In the genomic region with DNA sequence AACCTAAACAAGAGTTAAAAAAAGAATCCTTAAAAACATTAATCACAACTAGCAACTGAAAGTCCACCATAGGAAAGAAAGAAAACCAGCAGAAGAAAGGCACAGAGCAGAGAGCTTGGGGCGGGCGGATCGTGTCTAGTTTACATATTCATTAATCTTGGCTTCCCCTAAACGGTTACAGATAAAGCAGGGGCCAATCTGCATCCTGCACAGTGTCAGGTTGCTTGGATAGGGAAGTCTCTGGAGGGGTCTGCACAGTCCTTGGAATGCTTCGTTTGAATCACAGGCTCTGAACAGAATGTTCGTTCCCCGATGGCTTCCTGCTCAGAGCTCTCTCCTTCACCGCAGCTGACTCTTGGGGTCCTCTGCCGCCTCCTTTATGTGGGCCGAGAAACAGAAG, we compare ENCODE assay signal across 11 mouse cellular contexts. TPM values are rescaled to one million over a fixed set of nuclear protein-coding genes. Genes with fewer than 3 reads are reported as not detected.
DNase-seq lines count a peak whose midpoint lies in the region; ATAC-seq and TF ChIP-seq lines count a peak whose summit lies in the region.
"Had no signal": no experiment of that assay in that cellular context is flagged by ENCODE, and none has a peak within 500 bp of the region (broad histone marks: within the 10 kb centered on the region; RNA-seq: fewer than 3 reads in every experiment).

No protein-coding gene starts in this region.

- peaks cover 2 to 3% of the 10 kb centered on the region in 2 experiments; a peak in 1 of 4 replicates for H3K4me1 ChIP-seq in heart, embryonic 14.5 days (ENCODE audit: control insufficient read depth in 2 of 2, insufficient read depth in 2 of 2, low read length in 2 of 2)
- no peaks in the 10 kb centered on the region for H3K4me1 ChIP-seq in neural tube, embryonic 15.5 days
- H3K4me1 ChIP-seq in limb, embryonic 14.5 days (ENCODE audit: control insufficient read depth, insufficient read depth, low read length) = peaks cover 4% of the 10 kb centered on the region

- H3K4me2 ChIP-seq in heart, embryonic 14.5 days (ENCODE audit: low read length) = peak overlapping the region; percentile 35
- H3K4me2 ChIP-seq in neural tube, embryonic 15.5 days = no peak overlapping the region
- H3K4me2 ChIP-seq in limb, embryonic 14.5 days (replicated peaks; ENCODE audit: low read depth, low read length, severe bottlenecking) = no peak overlapping the region

- no peak for DNase-seq in heart, postnatal 36 days
- DNase-seq in neural tube, embryonic 10.5 days (ENCODE audit: extremely low spot score, low spot score) = peak; percentile 16
- peak; percentile 36 for DNase-seq in limb, embryonic 14.5 days (ENCODE audit: low spot score)
- DNase-seq in retina, embryonic 14.5 days (ENCODE audit: low spot score) = no peak
- DNase-seq in urinary bladder, postnatal 25 days (ENCODE audit: low spot score) = no peak
- DNase-seq in testis, postnatal 10 days (ENCODE audit: low spot score) = no peak
- DNase-seq: cerebellum, adult 11-12 months had no signal

- H3K4me3 ChIP-seq in heart, embryonic 14.5 days (ENCODE audit: control insufficient read depth in 1 of 2, insufficient read depth in 1 of 2, low read depth in 1 of 2, low read length in 2 of 2) = no peak overlapping the region
- no peak overlapping the region for H3K4me3 ChIP-seq in neural tube, embryonic 15.5 days (replicated peaks)
- no peak overlapping the region for H3K4me3 ChIP-seq in limb, embryonic 14.5 days (replicated peaks; ENCODE audit: low read length)

- H3K36me3 ChIP-seq in heart, embryonic 14.5 days (ENCODE audit: control insufficient read depth, insufficient read depth, low read length) = no peaks in the 10 kb centered on the region
- no peaks in the 10 kb centered on the region for H3K36me3 ChIP-seq in neural tube, embryonic 15.5 days
- no peaks in the 10 kb centered on the region for H3K36me3 ChIP-seq in limb, embryonic 14.5 days (ENCODE audit: control insufficient read depth, insufficient read depth, low read length)

- H3K27ac ChIP-seq in heart, embryonic 14.5 days (replicated peaks in 1 of 2; ENCODE audit: control insufficient read depth in 1 of 2, insufficient read depth in 1 of 2, low read depth in 2 of 2, low read length in 2 of 2) = no peak overlapping the region
- no peak overlapping the region for H3K27ac ChIP-seq in neural tube, embryonic 15.5 days (replicated peaks)
- H3K27ac ChIP-seq in limb, embryonic 14.5 days (replicated peaks; ENCODE audit: low read depth, low read length) = no peak overlapping the region
- H3K27ac ChIP-seq: hindbrain, postnatal 0 days had no signal

- ATAC-seq in heart, embryonic 14.5 days (ENCODE audit: insufficient number of reproducible peaks, insufficient read depth, low FRiP score, low read depth) = no peak
- ATAC-seq in neural tube, embryonic 15.5 days (ENCODE audit: low FRiP score) = no peak
- ATAC-seq in limb, embryonic 14.5 days (ENCODE audit: low FRiP score, low read depth) = no peak
- ATAC-seq: activated CD4-positive, CD25-positive, alpha-beta regulatory T cell, adult 4 months; hindbrain, postnatal 0 days had no signal

- TF ChIP-seq POLR2A in limb, embryonic 14.5 days (IDR thresholded peaks at IDR 0.05; ENCODE audit: borderline replicate concordance, extremely low read depth, insufficient read depth, insufficient read length) = no peak

- H3K9me3 ChIP-seq in heart, embryonic 14.5 days (ENCODE audit: control insufficient read depth, low read length) = no peaks in the 10 kb centered on the region
- no peaks in the 10 kb centered on the region for H3K9me3 ChIP-seq in neural tube, embryonic 15.5 days (replicated peaks)
- no peaks in the 10 kb centered on the region for H3K9me3 ChIP-seq in limb, embryonic 14.5 days (ENCODE audit: control insufficient read depth, low read length)

- WGBS in heart, embryonic 14.5 days = 16% methylated on average over 10 of the region's 10 CpGs
- WGBS in neural tube, embryonic 15.5 days = 30% methylated on average over 10 of the region's 10 CpGs
- WGBS in limb, embryonic 14.5 days = 17% methylated on average over 10 of the region's 10 CpGs

- intact Hi-C loops in heart, postnatal 36 days (cut with DNase I) = no loop called here

- H3K27me3 ChIP-seq in heart, embryonic 14.5 days (ENCODE audit: control insufficient read depth, insufficient read depth, low read length) = no peaks in the 10 kb centered on the region
- no peaks in the 10 kb centered on the region for H3K27me3 ChIP-seq in neural tube, embryonic 15.5 days (replicated peaks)
- H3K27me3 ChIP-seq in limb, embryonic 14.5 days (ENCODE audit: control insufficient read depth, insufficient read depth, low read length) = no peaks in the 10 kb centered on the region

- peak overlapping the region; percentile 32; the same call in 1 of the 2 replicates for H3K9ac ChIP-seq in heart, embryonic 14.5 days (ENCODE audit: low read length)
- H3K9ac ChIP-seq in neural tube, embryonic 15.5 days (replicated peaks) = no peak overlapping the region
- no peak overlapping the region for H3K9ac ChIP-seq in limb, embryonic 14.5 days (ENCODE audit: low read depth, low read length, severe bottlenecking)

RNA-seq across cellular contexts. Expression of gene Atrnl1, which starts 24.7 kb away (rescaled TPM):
- polyA plus RNA-seq in heart, embryonic 14.5 days (2014; fragmentation: Nextera tagmentation; extraction: Ambion mirVana) = 4.2 and 5.0 TPM in 2 replicates
- 10 to 100 TPM; 15.4 to 15.8 TPM for total RNA-seq in heart, postnatal 36 days (2021)
- polyA plus RNA-seq in neural tube, embryonic 15.5 days (2015; fragmentation: Nextera tagmentation; extraction: Ambion mirVana) = 7.0 and 7.3 TPM in 2 replicates
- 19.0 and 19.9 TPM in 2 replicates for polyA plus RNA-seq in limb, embryonic 14.5 days (2012; rRNA removed)
- polyA plus RNA-seq in limb, embryonic 14.5 days (2014; fragmentation: Nextera tagmentation; extraction: Ambion mirVana) = 7.7 and 10.2 TPM in 2 replicates

Comparison
In these comparisons a context has a peak if more than half of its experiments do, and no peak if none do; other contexts are left out.
1. DNase-seq: peak in neural tube, embryonic 10.5 days (single experiment) and limb, embryonic 14.5 days (single experiment); none in heart, postnatal 36 days (0 of 2), retina, embryonic 14.5 days (single experiment), urinary bladder, postnatal 25 days (single experiment) and testis, postnatal 10 days (single experiment).